Mouse (Mus musculus) forebrain, postnatal 0 days (tissue): ENCODE measurements around the gene Ggnbp2. TPM values are rescaled to one million over a fixed set of nuclear protein-coding genes. Genes with fewer than 3 reads are reported as not detected.

Experiments used
- ATAC-seq: fragments of 200-750 bp; cut with Nextera tagmentation; 2 replicates; pipeline ENCODE4 v1.8.0; 2017; ENCODE audit warnings: mild to moderate bottlenecking, moderate library complexity
- DNase-seq: peaks from one replicate; pipeline ENCODE4 v3.0.0-alpha.2; 2015
- H3K27ac ChIP-seq: fragments of 300-500 bp; sonication (generic); 2 replicates; pipeline ENCODE4 v1.5.1; 2014; ENCODE audit warnings: low read depth, mild to moderate bottlenecking, antibody characterized with exemption, low read length, moderate library complexity, mixed read lengths
- H3K27me3 ChIP-seq: fragments of 300-500 bp; sonication (generic); 2 replicates; pipeline ENCODE4 v1.6.1; 2014; ENCODE audit warnings: mild to moderate bottlenecking, low read length, mixed read lengths; ENCODE audit not compliant: insufficient read depth
- H3K36me3 ChIP-seq: fragments of 300-500 bp; sonication (generic); 2 replicates; pipeline ENCODE4 v1.6.1; 2014; ENCODE audit warnings: mild to moderate bottlenecking, moderate library complexity; ENCODE audit not compliant: insufficient read depth
- H3K4me1 ChIP-seq: fragments of 300-500 bp; sonication (generic); 2 replicates; pipeline ENCODE4 v1.6.1; 2014; ENCODE audit warnings: antibody characterized with exemption; ENCODE audit not compliant: insufficient read depth
- H3K4me2 ChIP-seq: fragments of 300-500 bp; sonication (generic); 2 replicates; pipeline ENCODE4 v1.6.1; 2014; ENCODE audit warnings: low read depth, mild to moderate bottlenecking, moderate library complexity
- H3K4me3 ChIP-seq: fragments of 300-500 bp; sonication (generic); 2 replicates; pipeline ENCODE4 v1.5.1; 2014; ENCODE audit warnings: low read depth, low read length, mixed read lengths
- H3K9ac ChIP-seq: fragments of 300-500 bp; sonication (generic); 2 replicates; pipeline ENCODE4 v1.6.1; 2014; ENCODE audit warnings: mild to moderate bottlenecking
- H3K9me3 ChIP-seq: fragments of 300-500 bp; sonication (generic); 2 replicates; pipeline ENCODE4 v1.6.1; 2016; ENCODE audit warnings: low read length
- CTCF ChIP-seq: sonication (generic); IDR thresholded peaks from 2 replicates; pipeline ENCODE4 v1.5.1; 2016; ENCODE audit warnings: antibody characterized with exemption, control low read depth, low read depth
- WGBS: fragments of 180-500 bp; shearing (Covaris S2); extraction: QIAGEN DNeasy Blood & Tissue Kit; methylation state at CpG from one replicate; pipeline ENCODE4 v1.1.7; 2014; 5-methylcytosine and 5-hydroxymethylcytosine counted together
- polyA plus RNA-seq: library from polyadenylated mRNA; unstranded; fragments of >200 nt; fragmentation: Nextera tagmentation; extraction: Ambion mirVana; gene quantifications from 2 replicates; pipeline ENCODE4 v1.2.1, GENCODE M21; 2015
- total RNA-seq: library from RNA; depleted of rRNA; stranded (reverse); fragments of >200 nt; gene quantifications from 2 replicates; pipeline ENCODE4 v1.2.3, GENCODE M21; 2014

Ggnbp2 gene
- total and polyA plus RNA-seq, 2 experiments from 2014 or later, result 68.2 to 70.8 TPM

GRCm38 (mm10) chr11:84818085-84818960 lies 52.3 kb downstream of the Ggnbp2 start:
- H3K27ac ChIP-seq, result peak overlapping the region; percentile 72
- no peaks in the 10 kb centered on the region for H3K27me3 ChIP-seq
- H3K36me3 ChIP-seq, result no peaks in the 10 kb centered on the region
- 0 out of 2 replicates have a peak, but pooled peaks cover 3% of the 10 kb centered on the region for H3K4me1 ChIP-seq
- H3K9me3 ChIP-seq, result no peaks in the 10 kb centered on the region
- DNase-seq, result peak; percentile 86
- peak; percentile 86 for TF ChIP-seq CTCF
- H3K4me2 ChIP-seq, result peak overlapping the region; percentile 93
- peak; percentile 65 for ATAC-seq
- WGBS, result under 1% methylated on average over 39 of the region's 39 CpGs
- H3K9ac ChIP-seq, result peak overlapping the region; percentile 63
- peak overlapping the region; percentile 73 for H3K4me3 ChIP-seq

GRCm38 (mm10) chr11:84817362-84817761 lies 53.3 kb downstream of the Ggnbp2 start:
- Histone ChIP-seq H3K27ac (no peak overlapping the region), H3K4me2 (no peak overlapping the region), H3K4me1 (0 out of 2 replicates have a peak, but pooled peaks cover 3% of the 10 kb centered on the region), H3K36me3 (no peaks in the 10 kb centered on the region), H3K9me3 (no peaks in the 10 kb centered on the region), H3K4me3 (no peak overlapping the region), H3K9ac (no peak overlapping the region), H3K27me3 (no peaks in the 10 kb centered on the region)
- ATAC-seq (no peak), DNase-seq (no peak)
- TF ChIP-seq CTCF, result peak; percentile 34
- WGBS, result 81% methylated on average over 6 of the region's 6 CpGs

- H3K27ac ChIP-seq, result no peak overlapping the region
- TF ChIP-seq CTCF, result peak; percentile 97
- WGBS, result 58% methylated on average over 13 of the region's 13 CpGs
- H3K27me3 ChIP-seq, result no peaks in the 10 kb centered on the region
- peak; percentile 25; the same call in 1 of the 2 replicates for ATAC-seq
- H3K4me3 ChIP-seq, result no peak overlapping the region
- peak; percentile 85 for DNase-seq
- no peak overlapping the region for H3K9ac ChIP-seq
- H3K4me2 ChIP-seq, result no peak overlapping the region
- H3K9me3 ChIP-seq, result no peaks in the 10 kb centered on the region
- H3K4me1 ChIP-seq, result 0 out of 2 replicates have a peak, but pooled peaks cover 3% of the 10 kb centered on the region
- no peaks in the 10 kb centered on the region for H3K36me3 ChIP-seq
Measured at GRCm38 (mm10) chr11:84813724-84814510, 56.7 kb downstream of the Ggnbp2 start.

- Histone ChIP-seq H3K36me3 (no peaks in the 10 kb centered on the region), H3K9me3 (no peaks in the 10 kb centered on the region), H3K4me2 (no peak overlapping the region), H3K9ac (no peak overlapping the region), H3K27ac (no peak overlapping the region), H3K27me3 (no peaks in the 10 kb centered on the region), H3K4me1 (no peaks in the 10 kb centered on the region), H3K4me3 (no peak overlapping the region)
- ATAC-seq (no peak), DNase-seq (no peak)
- WGBS, result 93% methylated on average over 4 of the region's 4 CpGs
- TF ChIP-seq CTCF, result no peak
Measured at GRCm38 (mm10) chr11:84804373-84804772, 66.2 kb downstream of the Ggnbp2 start.

GRCm38 (mm10) chr11:84797627-84798353 lies 72.8 kb downstream of the Ggnbp2 start:
- Histone ChIP-seq H3K4me3 (no peak overlapping the region), H3K27ac (no peak overlapping the region), H3K9me3 (no peaks in the 10 kb centered on the region), H3K36me3 (no peaks in the 10 kb centered on the region), H3K27me3 (no peaks in the 10 kb centered on the region), H3K9ac (no peak overlapping the region), H3K4me1 (no peaks in the 10 kb centered on the region), H3K4me2 (no peak overlapping the region)
- WGBS, result 21% methylated on average over 21 of the region's 21 CpGs
- DNase-seq (peak; percentile 90), ATAC-seq (peak; percentile 34; the same call in 1 of the 2 replicates)
- TF ChIP-seq CTCF, result peak; percentile 97

- TF ChIP-seq CTCF, result no peak
- no peak for DNase-seq
- WGBS, result 26% methylated on average over 10 of the region's 10 CpGs
Measured at GRCm38 (mm10) chr11:84797026-84797425, 73.6 kb downstream of the Ggnbp2 start.

More at GRCm38 (mm10) chr11:84797026-84797425, 73.6 kb downstream of the Ggnbp2 start:
- Histone ChIP-seq H3K4me3 (no peak overlapping the region), H3K9me3 (no peaks in the 10 kb centered on the region), H3K9ac (no peak overlapping the region), H3K4me1 (no peaks in the 10 kb centered on the region), H3K4me2 (no peak overlapping the region), H3K27me3 (no peaks in the 10 kb centered on the region), H3K36me3 (no peaks in the 10 kb centered on the region), H3K27ac (no peak overlapping the region)
- ATAC-seq, result no peak
